Mouse (Mus musculus) olfactory bulb, adult 2 months (tissue): ENCODE measurements around the gene Fbxo21.

Experiments used
- CTCF ChIP-seq: fragments of 200-500 bp; IDR thresholded peaks from 2 replicates; pipeline ENCODE4 v1.5.1; 2012; ENCODE audit warnings: low read depth, mild to moderate bottlenecking, low read length, moderate library complexity; ENCODE audit not compliant: insufficient read depth
- POLR2A ChIP-seq: fragments of 200-500 bp; IDR thresholded peaks from 2 replicates; pipeline ENCODE4 v1.6.1; 2012; ENCODE audit warnings: mild to moderate bottlenecking, low read depth, low read length, moderate library complexity; ENCODE audit not compliant: insufficient read depth

GRCm38 (mm10) chr5:118059646-118060045, 83.1 kb downstream of the Fbxo21 start:
- TF ChIP-seq CTCF (no peak), POLR2A (no peak)
